Mouse (Mus musculus): Measurements from ENCODE around the gene Nrg4. TPM values are rescaled to one million over a fixed set of nuclear protein-coding genes. Genes with fewer than 3 reads are reported as not detected.
"Not testable (repeated sequence)": the region's sequence is repeated elsewhere in the genome, so short reads cannot be mapped to it uniquely, and the experiment has no call there.

Nrg4 gene
- total RNA-seq, 2 experiments from 2014 or later = 0.37 to 0.46 TPM

- no peak for DNase-seq (ENCODE audit: low spot score in 2 of 2)
- intact Hi-C loops (cut with DNase I) = no loop called here
Measured at GRCm38 (mm10) chr9:55259741-55260140, 66.9 kb downstream of the Nrg4 start.

GRCm38 (mm10) chr9:55257105-55257504 is 69.5 kb downstream of the Nrg4 start:
- DNase-seq (ENCODE audit: low spot score in 2 of 2) = no peak
- intact Hi-C loops (cut with DNase I) = no loop called here

- intact Hi-C loops (cut with DNase I) = no loop called here
Measured at GRCm38 (mm10) chr9:55255604-55256003, 71.0 kb downstream of the Nrg4 start.

GRCm38 (mm10) chr9:55255056-55255455 is 71.6 kb downstream of the Nrg4 start:
- DNase-seq (ENCODE audit: low spot score in 2 of 2) = no peak
- intact Hi-C loops (cut with DNase I) = no loop called here

More at GRCm38 (mm10) chr9:55255604-55256003, 71.0 kb downstream of the Nrg4 start:
- no peak for DNase-seq (ENCODE audit: low spot score in 2 of 2)

- DNase-seq (ENCODE audit: low spot score in 2 of 2) = no peak
Measured at GRCm38 (mm10) chr9:55253849-55254248, 72.8 kb downstream of the Nrg4 start.

GRCm38 (mm10) chr9:55252097-55252496 is 74.5 kb downstream of the Nrg4 start:
- intact Hi-C loops (cut with DNase I); DNase-seq (ENCODE audit: low spot score in 2 of 2): not testable (repeated sequence)

More at GRCm38 (mm10) chr9:55253849-55254248, 72.8 kb downstream of the Nrg4 start:
- intact Hi-C loops (cut with DNase I) = no loop called here

GRCm38 (mm10) chr9:55250595-55251247 is 75.9 kb downstream of the Nrg4 start:
- intact Hi-C loops (cut with DNase I) = no loop called here
- DNase-seq (ENCODE audit: low spot score in 2 of 2) = no peak

- no peak for DNase-seq (ENCODE audit: low spot score in 2 of 2)
- intact Hi-C loops (cut with DNase I) = no loop called here
Measured at GRCm38 (mm10) chr9:55248465-55248864, 78.2 kb downstream of the Nrg4 start.

GRCm38 (mm10) chr9:55246918-55247317 is 79.7 kb downstream of the Nrg4 start:
- intact Hi-C loops (cut with DNase I) = no loop called here
- DNase-seq (ENCODE audit: low spot score in 2 of 2) = no peak

GRCm38 (mm10) chr9:55246440-55246839 is 80.2 kb downstream of the Nrg4 start:
- intact Hi-C loops (cut with DNase I) = no loop called here
- DNase-seq (ENCODE audit: low spot score in 2 of 2) = no peak

GRCm38 (mm10) chr9:55245057-55245750 is 81.4 kb downstream of the Nrg4 start:
- intact Hi-C loops (cut with DNase I); DNase-seq (ENCODE audit: low spot score in 2 of 2): not testable (repeated sequence)

GRCm38 (mm10) chr9:55244079-55244478 is 82.6 kb downstream of the Nrg4 start:
- DNase-seq (ENCODE audit: low spot score in 2 of 2) = no peak
- intact Hi-C loops (cut with DNase I) = no loop called here

GRCm38 (mm10) chr9:55243280-55243679 is 83.4 kb downstream of the Nrg4 start:
- intact Hi-C loops (cut with DNase I) = no loop called here
- no peak for DNase-seq (ENCODE audit: low spot score in 2 of 2)

GRCm38 (mm10) chr9:55241863-55242685 is 84.6 kb downstream of the Nrg4 start:
- DNase-seq (ENCODE audit: low spot score in 2 of 2) = no peak
- intact Hi-C loops (cut with DNase I) = no loop called here

- intact Hi-C loops (cut with DNase I) = no loop called here
- DNase-seq (ENCODE audit: low spot score in 2 of 2) = no peak
Measured at GRCm38 (mm10) chr9:55240852-55241251, 85.8 kb downstream of the Nrg4 start.

- intact Hi-C loops (cut with DNase I) = no loop called here
- no peak for DNase-seq (ENCODE audit: low spot score in 2 of 2)
Measured at GRCm38 (mm10) chr9:55236235-55237165, 90.1 kb downstream of the Nrg4 start.

GRCm38 (mm10) chr9:55233076-55233475 is 93.6 kb downstream of the Nrg4 start:
- intact Hi-C loops (cut with DNase I) = loop anchor here (5.0 kb wide), 2 partner anchors 79 to 159 kb away; no protein-coding TSS in a partner anchor
- DNase-seq (ENCODE audit: low spot score in 2 of 2) = not testable (repeated sequence)

- intact Hi-C loops (cut with DNase I) = loop anchor here (5.0 kb wide), 2 partner anchors 80 to 160 kb away; no protein-coding TSS in a partner anchor
- no peak for DNase-seq (ENCODE audit: low spot score in 2 of 2)
Measured at GRCm38 (mm10) chr9:55232586-55232985, 94.1 kb downstream of the Nrg4 start.

GRCm38 (mm10) chr9:55232110-55232509 is 94.5 kb downstream of the Nrg4 start:
- no peak for DNase-seq (ENCODE audit: low spot score in 2 of 2)
- intact Hi-C loops (cut with DNase I) = loop anchor here (5.0 kb wide), 2 partner anchors 80 to 160 kb away; no protein-coding TSS in a partner anchor
